Mouse (Mus musculus) liver, embryonic 14.5 days (tissue): ENCODE results near the gene Sgcd. TPM values are rescaled to one million over a fixed set of nuclear protein-coding genes. Genes with fewer than 3 reads are reported as not detected.

Source experiments
- ATAC-seq: fragments of 200-750 bp; cut with Nextera tagmentation; 2 replicates; pipeline ENCODE4 v1.8.0; 2017; ENCODE audit warnings: moderate number of reproducible peaks, mild to moderate bottlenecking, moderate library complexity; ENCODE audit not compliant: insufficient read depth
- DNase-seq, 3 experiments: peaks; one replicate each; pipeline ENCODE4 v3.0.0-alpha.2; 2012 to 2013; ENCODE audit warnings: low read depth in 3 of 3, low spot score in 3 of 3
- H3K27ac ChIP-seq: fragments of 300-500 bp; sonication (generic); 2 replicates; pipeline ENCODE4 v1.5.1; 2014; ENCODE audit warnings: moderate library complexity, mild to moderate bottlenecking, control low read depth, inconsistent platforms
- H3K27me3 ChIP-seq: fragments of 300-500 bp; sonication (generic); 2 replicates; pipeline ENCODE4 v1.6.1; 2014; ENCODE audit warnings: mild to moderate bottlenecking, low read length, moderate library complexity; ENCODE audit not compliant: control insufficient read depth, insufficient read depth
- H3K36me3 ChIP-seq: fragments of 300-500 bp; sonication (generic); replicated peaks from 2 replicates; pipeline ENCODE4 v1.6.1; 2014; ENCODE audit warnings: low read depth; ENCODE audit not compliant: control insufficient read depth, insufficient read depth
- H3K4me1 ChIP-seq, 2 experiments: fragments of 200-500 bp in 1 of 2; fragments of 300-500 bp in 1 of 2; sonication (generic) in 1 of 2; replicated peaks; 2 replicates each; pipeline ENCODE4 v1.6.1; 2012 to 2014; ENCODE audit warnings: antibody characterized with exemption in 1 of 2, inconsistent platforms in 1 of 2, low read length in 1 of 2; ENCODE audit not compliant: control insufficient read depth in 2 of 2, insufficient read depth in 2 of 2
- H3K4me2 ChIP-seq: fragments of 300-500 bp; sonication (generic); 2 replicates; pipeline ENCODE4 v1.6.1; 2014; ENCODE audit warnings: low read depth, mild to moderate bottlenecking, control low read depth, moderate library complexity
- H3K4me3 ChIP-seq, 2 experiments: fragments of 200-500 bp in 1 of 2; fragments of 300-500 bp in 1 of 2; sonication (generic) in 1 of 2; 2 replicates each; pipeline ENCODE4 v1.5.1; 2012 to 2014; ENCODE audit warnings: low read depth in 2 of 2, low read length in 2 of 2, mild to moderate bottlenecking in 2 of 2, control low read depth in 1 of 2, inconsistent platforms in 1 of 2, moderate library complexity in 1 of 2; ENCODE audit not compliant: insufficient read depth in 1 of 2
- H3K9ac ChIP-seq: fragments of 300-500 bp; sonication (generic); replicated peaks from 2 replicates; pipeline ENCODE4 v1.6.1; 2014; ENCODE audit warnings: mild to moderate bottlenecking, control low read depth, moderate library complexity
- H3K9me3 ChIP-seq: fragments of 300-500 bp; sonication (generic); 2 replicates; pipeline ENCODE4 v1.6.1; 2016; ENCODE audit warnings: low read length, mixed read lengths; ENCODE audit not compliant: control insufficient read depth
- CTCF ChIP-seq: IDR thresholded peaks from 2 replicates; pipeline ENCODE4 v1.5.1; 2016; ENCODE audit warnings: antibody characterized with exemption, low read depth, control low read depth
- EP300 ChIP-seq: IDR thresholded peaks from 2 replicates; pipeline ENCODE4 v1.6.1; 2016; ENCODE audit warnings: antibody characterized with exemption, low read depth
- WGBS: fragments of 180-500 bp; shearing (Covaris S2); extraction: QIAGEN DNeasy Blood & Tissue Kit; methylation state at CpG from one replicate; pipeline ENCODE4 v1.1.7; 2014; ENCODE audit not compliant: insufficient replicate concordance; 5-methylcytosine and 5-hydroxymethylcytosine counted together
- polyA plus RNA-seq, 2 experiments: library from polyadenylated mRNA; depleted of rRNA in 1 of 2; stranded (reverse) in 1 of 2; unstranded in 1 of 2; fragments of >200 nt; fragmentation: Nextera tagmentation in 1 of 2; extraction: Ambion mirVana in 1 of 2; gene quantifications; 2 replicates each; pipeline versions ENCODE4 v1.2.1 to v1.2.3; 2012 to 2014

Gene Sgcd
- polyA plus RNA-seq, 2 experiments = 0.04 to 0.08 TPM

- H3K27me3 ChIP-seq = no peaks in the 10 kb centered on the region
- no peak overlapping the region for H3K4me3 ChIP-seq
- no peak overlapping the region for H3K9ac ChIP-seq
- H3K9me3 ChIP-seq = no peaks in the 10 kb centered on the region
- ATAC-seq = no peak
- H3K4me2 ChIP-seq = no peak overlapping the region
- WGBS = 50% methylated on average over 1 of the region's 1 CpGs
- DNase-seq = no peak
- TF ChIP-seq EP300 = no peak
- no peaks in the 10 kb centered on the region for H3K4me1 ChIP-seq
- no peak overlapping the region for H3K27ac ChIP-seq
- no peaks in the 10 kb centered on the region for H3K36me3 ChIP-seq
Measured at GRCm38 (mm10) chr11:47005301-47005875, 983.4 kb downstream of the Sgcd start.

- no peak overlapping the region for H3K4me3 ChIP-seq
- ATAC-seq (no peak), DNase-seq (no peak)
- TF ChIP-seq EP300 = no peak
- TF ChIP-seq CTCF = no peak
- H3K9me3 ChIP-seq = no peaks in the 10 kb centered on the region
- no peak overlapping the region for H3K9ac ChIP-seq
- no peaks in the 10 kb centered on the region for H3K36me3 ChIP-seq
- no peak overlapping the region for H3K27ac ChIP-seq
- no peaks in the 10 kb centered on the region for H3K27me3 ChIP-seq
- WGBS = 53% methylated on average over 4 of the region's 4 CpGs
- no peak overlapping the region for H3K4me2 ChIP-seq
- H3K4me1 ChIP-seq = no peaks in the 10 kb centered on the region
Measured at GRCm38 (mm10) chr11:46939311-46939710, 1049.5 kb downstream of the Sgcd start.

GRCm38 (mm10) chr11:46924946-46925345 is 1063.8 kb downstream of the Sgcd start:
- no peak for TF ChIP-seq CTCF
- no peak for TF ChIP-seq EP300
- no peak for ATAC-seq
- H3K36me3 ChIP-seq = no peaks in the 10 kb centered on the region
- H3K4me1 ChIP-seq = no peaks in the 10 kb centered on the region
- no peak overlapping the region for H3K4me2 ChIP-seq
- no peaks in the 10 kb centered on the region for H3K27me3 ChIP-seq
- no peak overlapping the region for H3K4me3 ChIP-seq
- no peaks in the 10 kb centered on the region for H3K9me3 ChIP-seq
- WGBS = 61% methylated on average over 1 of the region's 1 CpGs
- no peak for DNase-seq
- no peak overlapping the region for H3K27ac ChIP-seq
- no peak overlapping the region for H3K9ac ChIP-seq

- no peaks in the 10 kb centered on the region for H3K36me3 ChIP-seq
- ATAC-seq (no peak), DNase-seq (no peak)
- no peak overlapping the region for H3K4me2 ChIP-seq
- no peaks in the 10 kb centered on the region for H3K27me3 ChIP-seq
- no peak overlapping the region for H3K9ac ChIP-seq
- TF ChIP-seq CTCF = no peak
- no peak for TF ChIP-seq EP300
- no peak overlapping the region for H3K27ac ChIP-seq
- no peak overlapping the region for H3K4me3 ChIP-seq
- no peaks in the 10 kb centered on the region for H3K4me1 ChIP-seq
- no peaks in the 10 kb centered on the region for H3K9me3 ChIP-seq
- WGBS = 78% methylated on average over 1 of the region's 1 CpGs
Measured at GRCm38 (mm10) chr11:46920244-46920643, 1068.5 kb downstream of the Sgcd start.

- Histone ChIP-seq H3K36me3 (no peaks in the 10 kb centered on the region), H3K4me3 (no peak overlapping the region), H3K27ac (no peak overlapping the region), H3K4me1 (no peaks in the 10 kb centered on the region), H3K4me2 (no peak overlapping the region), H3K9me3 (no peaks in the 10 kb centered on the region), H3K27me3 (no peaks in the 10 kb centered on the region), H3K9ac (no peak overlapping the region)
- DNase-seq (no peak), ATAC-seq (no peak)
- TF ChIP-seq EP300 (no peak), CTCF (no peak)
- 59% methylated on average over 5 of the region's 5 CpGs for WGBS
Measured at GRCm38 (mm10) chr11:46912656-46913237, 1076.0 kb downstream of the Sgcd start.
